Mouse (Mus musculus) right cerebral cortex, postnatal 14 days (tissue): ENCODE results near the gene Tubg2.
A peak's percentile ranks its signal among the peaks of the same experiment; 100 is the strongest.

Experiments used
- DNase-seq: peaks from one replicate; pipeline ENCODE4 v3.0.0; 2022

The Tubg2 gene

GRCm38 (mm10) chr11:101180261-101180660 lies 24.6 kb downstream of the Tubg2 start:
- DNase-seq: no peak

GRCm38 (mm10) chr11:101180846-101181740 lies 25.4 kb downstream of the Tubg2 start:
- DNase-seq: peak; percentile 76

- no peak for DNase-seq
Measured at GRCm38 (mm10) chr11:101181961-101182360, 26.3 kb downstream of the Tubg2 start.

GRCm38 (mm10) chr11:101182771-101183517 lies 27.2 kb downstream of the Tubg2 start:
- no peak for DNase-seq

GRCm38 (mm10) chr11:101184984-101185383 lies 29.3 kb downstream of the Tubg2 start:
- no peak for DNase-seq

GRCm38 (mm10) chr11:101185441-101185840 lies 29.7 kb downstream of the Tubg2 start:
- DNase-seq: no peak

GRCm38 (mm10) chr11:101186526-101187247 lies 31.0 kb downstream of the Tubg2 start:
- no peak for DNase-seq

GRCm38 (mm10) chr11:101187541-101187940 lies 31.8 kb downstream of the Tubg2 start:
- DNase-seq: no peak

- no peak for DNase-seq
Measured at GRCm38 (mm10) chr11:101188166-101188805, 32.6 kb downstream of the Tubg2 start.

GRCm38 (mm10) chr11:101189495-101190180 lies 33.9 kb downstream of the Tubg2 start:
- no peak for DNase-seq

GRCm38 (mm10) chr11:101190181-101190912 lies 34.6 kb downstream of the Tubg2 start:
- DNase-seq: no peak

- DNase-seq: no peak
Measured at GRCm38 (mm10) chr11:101190913-101191907, 35.5 kb downstream of the Tubg2 start.

GRCm38 (mm10) chr11:101191919-101192470 lies 36.3 kb downstream of the Tubg2 start:
- no peak for DNase-seq

GRCm38 (mm10) chr11:101192646-101193045 lies 36.9 kb downstream of the Tubg2 start:
- no peak for DNase-seq

- no peak for DNase-seq
Measured at GRCm38 (mm10) chr11:101193076-101193475, 37.4 kb downstream of the Tubg2 start.

- peak; percentile 10 for DNase-seq
Measured at GRCm38 (mm10) chr11:101194137-101194536, 38.4 kb downstream of the Tubg2 start.

- no peak for DNase-seq
Measured at GRCm38 (mm10) chr11:101194643-101195042, 38.9 kb downstream of the Tubg2 start.

- no peak for DNase-seq
Measured at GRCm38 (mm10) chr11:101195101-101195500, 39.4 kb downstream of the Tubg2 start.

GRCm38 (mm10) chr11:101195571-101195970 lies 39.9 kb downstream of the Tubg2 start:
- no peak for DNase-seq

- DNase-seq: no peak
Measured at GRCm38 (mm10) chr11:101196175-101196574, 40.5 kb downstream of the Tubg2 start.
